Mouse (Mus musculus): ENCODE results near the gene Clcn6. TPM values are rescaled to one million over a fixed set of nuclear protein-coding genes. Genes with fewer than 3 reads are reported as not detected.

Gene Clcn6
- polyA plus RNA-seq, 1 experiment from 2014 or later = 4.9 TPM

- H3K27me3 ChIP-seq (replicated peaks) = no peaks in the 10 kb centered on the region
- no peak overlapping the region for H3K4me3 ChIP-seq (replicated peaks)
- H3K4me1 ChIP-seq (replicated peaks) = peaks cover 12% of the 10 kb centered on the region
- H3K9me3 ChIP-seq = no peaks in the 10 kb centered on the region
- peaks cover 3% of the 10 kb centered on the region; the same call in 1 of the 2 replicates for H3K36me3 ChIP-seq
- H3K9ac ChIP-seq = no peak overlapping the region
- no peak for ATAC-seq
- no peak overlapping the region for H3K27ac ChIP-seq
- WGBS = 93% methylated on average over 8 of the region's 8 CpGs
- no peak overlapping the region for H3K4me2 ChIP-seq (replicated peaks)
Measured at GRCm38 (mm10) chr4:148079944-148080596, 41.4 kb upstream of the Clcn6 start.

DNA sequence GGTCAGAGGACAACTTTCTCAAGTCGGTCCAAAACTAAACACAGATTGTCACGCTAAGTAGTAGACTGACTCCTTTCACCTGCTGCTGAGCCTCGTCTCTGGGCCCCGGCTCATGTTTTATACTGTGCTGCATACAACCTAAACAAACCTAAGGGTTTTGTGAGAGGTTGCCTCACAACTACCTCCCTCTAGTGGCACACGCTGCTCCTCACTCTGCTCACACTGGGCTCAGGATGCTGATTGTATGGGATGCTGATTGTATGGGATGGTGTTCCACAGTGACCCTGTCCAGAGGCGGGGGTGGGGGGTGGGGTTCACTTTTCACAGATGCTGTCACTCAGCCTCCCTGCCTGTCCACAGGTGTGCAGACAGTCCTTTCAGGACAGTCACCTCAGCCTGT lies 40.6 kb upstream of the Clcn6 start:
- H3K4me1 ChIP-seq (replicated peaks) = peaks cover 12% of the 10 kb centered on the region
- H3K27me3 ChIP-seq (replicated peaks) = no peaks in the 10 kb centered on the region
- 44% methylated on average over 6 of the region's 6 CpGs for WGBS
- H3K9me3 ChIP-seq = no peaks in the 10 kb centered on the region
- H3K9ac ChIP-seq = no peak overlapping the region
- H3K27ac ChIP-seq = no peak overlapping the region
- H3K4me2 ChIP-seq (replicated peaks) = no peak overlapping the region
- H3K36me3 ChIP-seq = peaks cover 3% of the 10 kb centered on the region; the same call in 1 of the 2 replicates
- ATAC-seq = no peak
- no peak overlapping the region for H3K4me3 ChIP-seq (replicated peaks)

DNA sequence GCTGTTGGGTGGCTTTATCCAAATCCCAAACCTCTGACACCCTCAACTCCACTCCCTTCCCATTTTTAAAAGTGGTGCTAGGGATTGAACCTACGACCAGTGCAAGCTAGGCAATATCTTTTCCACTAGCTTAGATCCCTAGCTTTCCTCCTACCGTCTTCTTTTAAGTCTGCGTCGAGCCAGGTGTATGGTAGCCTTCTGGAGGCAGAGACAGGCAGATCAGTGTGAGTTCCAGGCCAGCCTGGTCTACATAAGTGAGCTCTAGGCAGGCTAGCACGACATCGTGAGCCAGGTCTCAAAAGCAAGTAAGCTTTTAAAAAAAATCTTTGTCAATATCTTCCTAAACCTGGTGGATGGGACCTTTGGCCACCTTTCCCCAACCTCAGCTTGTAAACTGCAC lies 37.3 kb upstream of the Clcn6 start:
- no peaks in the 10 kb centered on the region for H3K27me3 ChIP-seq (replicated peaks)
- no peak overlapping the region for H3K4me3 ChIP-seq (replicated peaks)
- H3K9ac ChIP-seq = no peak overlapping the region
- no peak overlapping the region for H3K4me2 ChIP-seq (replicated peaks)
- no peaks in the 10 kb centered on the region for H3K9me3 ChIP-seq
- no peak for ATAC-seq
- 89% methylated on average over 6 of the region's 6 CpGs for WGBS
- H3K4me1 ChIP-seq (replicated peaks) = peaks cover 4% of the 10 kb centered on the region; the same call in 1 of the 2 replicates
- 0 out of 2 replicates have a peak, but pooled peaks cover 3% of the 10 kb centered on the region for H3K36me3 ChIP-seq
- H3K27ac ChIP-seq = no peak overlapping the region

DNA sequence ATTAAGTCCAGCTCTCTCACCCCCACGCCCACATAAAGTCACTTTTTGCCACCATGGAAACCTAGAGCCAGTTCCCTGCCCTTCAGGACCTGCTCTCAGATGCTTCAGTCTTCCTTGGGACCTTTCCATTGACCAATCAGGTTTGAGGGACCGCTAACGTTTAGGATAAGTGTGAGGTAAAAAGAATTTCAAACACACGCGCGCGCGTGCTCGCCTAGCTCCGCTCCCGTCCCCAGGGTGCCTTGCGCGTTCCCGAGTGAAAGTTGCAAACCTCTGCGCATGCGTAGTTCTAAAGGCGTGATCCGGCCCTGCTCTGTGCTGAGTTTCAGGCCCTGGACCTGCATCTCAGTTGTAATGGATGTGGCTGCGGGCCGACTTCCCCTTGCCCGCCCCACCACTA lies 36.6 kb upstream of the Clcn6 start:
- peak; percentile 72 for ATAC-seq
- Histone ChIP-seq H3K9me3 (no peaks in the 10 kb centered on the region), H3K36me3 (0 out of 2 replicates have a peak, but pooled peaks cover 2% of the 10 kb centered on the region), H3K27me3 (replicated peaks) (no peaks in the 10 kb centered on the region), H3K27ac (no peak overlapping the region), H3K4me2 (replicated peaks) (peak overlapping the region; percentile 59), H3K9ac (no peak overlapping the region), H3K4me1 (replicated peaks) (peaks cover 4% of the 10 kb centered on the region; the same call in 1 of the 2 replicates), H3K4me3 (replicated peaks) (peak overlapping the region; percentile 25)
- 30% methylated on average over 21 of the region's 21 CpGs for WGBS

GRCm38 (mm10) chr4:148074521-148075189 lies 36.0 kb upstream of the Clcn6 start:
- H3K4me1 ChIP-seq (replicated peaks) = peaks cover 4% of the 10 kb centered on the region; the same call in 1 of the 2 replicates
- H3K27me3 ChIP-seq (replicated peaks) = no peaks in the 10 kb centered on the region
- peak overlapping the region; percentile 59 for H3K4me2 ChIP-seq (replicated peaks)
- no peaks in the 10 kb centered on the region for H3K9me3 ChIP-seq
- no peaks in the 10 kb centered on the region for H3K36me3 ChIP-seq
- no peak overlapping the region for H3K9ac ChIP-seq
- WGBS = 40% methylated on average over 17 of the region's 17 CpGs
- H3K27ac ChIP-seq = no peak overlapping the region
- H3K4me3 ChIP-seq (replicated peaks) = peak overlapping the region; percentile 25
- ATAC-seq = peak; percentile 50

GRCm38 (mm10) chr4:148071508-148071907 lies 32.9 kb upstream of the Clcn6 start:
- ATAC-seq = no peak
- H3K27ac ChIP-seq = no peak overlapping the region
- H3K9me3 ChIP-seq = no peaks in the 10 kb centered on the region
- no peak overlapping the region for H3K9ac ChIP-seq
- peaks cover 4% of the 10 kb centered on the region; the same call in 1 of the 2 replicates for H3K4me1 ChIP-seq (replicated peaks)
- 52% methylated on average over 5 of the region's 5 CpGs for WGBS
- no peak overlapping the region for H3K4me3 ChIP-seq (replicated peaks)
- no peaks in the 10 kb centered on the region for H3K27me3 ChIP-seq (replicated peaks)
- no peaks in the 10 kb centered on the region for H3K36me3 ChIP-seq
- H3K4me2 ChIP-seq (replicated peaks) = no peak overlapping the region

DNA sequence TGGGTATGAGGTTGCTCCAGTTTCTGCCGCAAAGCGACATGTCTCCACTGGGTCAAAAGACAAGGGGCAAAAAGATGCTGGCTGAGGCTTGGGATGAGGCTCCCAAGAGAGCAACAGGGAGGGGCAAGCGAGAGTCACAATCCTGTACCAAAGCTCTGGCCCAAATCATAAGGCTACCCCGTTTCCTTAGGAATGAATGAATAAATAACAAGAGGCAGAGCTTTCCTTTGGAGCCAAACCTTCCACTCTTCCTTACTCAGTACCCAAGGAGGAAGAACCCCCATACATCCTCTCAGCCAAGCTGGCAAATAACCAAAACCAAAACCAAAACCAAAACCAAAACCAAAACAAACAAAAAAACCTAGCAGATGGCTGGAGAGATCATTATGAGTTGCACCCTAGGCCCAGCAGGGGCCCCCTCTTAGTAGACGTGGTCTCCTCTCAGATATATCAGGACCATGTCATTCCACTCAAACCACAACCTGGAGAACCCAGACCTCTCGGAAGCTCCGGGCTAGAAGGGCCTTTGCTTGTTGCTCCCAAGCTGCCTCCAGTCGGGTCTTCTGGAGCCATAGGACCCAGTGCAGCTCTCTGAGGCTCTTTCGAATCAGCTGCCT lies 31.1 kb upstream of the Clcn6 start:
- H3K4me3 ChIP-seq (replicated peaks) = no peak overlapping the region
- H3K4me2 ChIP-seq (replicated peaks) = no peak overlapping the region
- H3K4me1 ChIP-seq (replicated peaks) = no peaks in the 10 kb centered on the region
- no peaks in the 10 kb centered on the region for H3K36me3 ChIP-seq
- ATAC-seq = no peak
- no peaks in the 10 kb centered on the region for H3K27me3 ChIP-seq (replicated peaks)
- H3K9me3 ChIP-seq = no peaks in the 10 kb centered on the region
- H3K9ac ChIP-seq = no peak overlapping the region
- no peak overlapping the region for H3K27ac ChIP-seq
- 81% methylated on average over 9 of the region's 9 CpGs for WGBS

GRCm38 (mm10) chr4:148067346-148067745 lies 28.7 kb upstream of the Clcn6 start:
- WGBS = 91% methylated on average over 8 of the region's 8 CpGs
- Histone ChIP-seq H3K4me2 (replicated peaks) (no peak overlapping the region), H3K4me3 (replicated peaks) (no peak overlapping the region), H3K9me3 (no peaks in the 10 kb centered on the region), H3K27ac (no peak overlapping the region), H3K9ac (no peak overlapping the region), H3K36me3 (no peaks in the 10 kb centered on the region), H3K27me3 (replicated peaks) (no peaks in the 10 kb centered on the region), H3K4me1 (replicated peaks) (no peaks in the 10 kb centered on the region)
- ATAC-seq = no peak

- no peaks in the 10 kb centered on the region for H3K4me1 ChIP-seq (replicated peaks)
- 61% methylated on average over 9 of the region's 9 CpGs for WGBS
Measured at GRCm38 (mm10) chr4:148066401-148066744, 27.8 kb upstream of the Clcn6 start.

GRCm38 (mm10) chr4:148065702-148066400 lies 27.2 kb upstream of the Clcn6 start:
- 48% methylated on average over 6 of the region's 6 CpGs for WGBS

More at GRCm38 (mm10) chr4:148066401-148066744, 27.8 kb upstream of the Clcn6 start:
- Histone ChIP-seq H3K9me3 (no peaks in the 10 kb centered on the region), H3K4me3 (replicated peaks) (no peak overlapping the region), H3K27ac (no peak overlapping the region), H3K9ac (no peak overlapping the region), H3K27me3 (replicated peaks) (no peaks in the 10 kb centered on the region), H3K36me3 (no peaks in the 10 kb centered on the region), H3K4me2 (replicated peaks) (no peak overlapping the region)
- ATAC-seq = no peak

DNA sequence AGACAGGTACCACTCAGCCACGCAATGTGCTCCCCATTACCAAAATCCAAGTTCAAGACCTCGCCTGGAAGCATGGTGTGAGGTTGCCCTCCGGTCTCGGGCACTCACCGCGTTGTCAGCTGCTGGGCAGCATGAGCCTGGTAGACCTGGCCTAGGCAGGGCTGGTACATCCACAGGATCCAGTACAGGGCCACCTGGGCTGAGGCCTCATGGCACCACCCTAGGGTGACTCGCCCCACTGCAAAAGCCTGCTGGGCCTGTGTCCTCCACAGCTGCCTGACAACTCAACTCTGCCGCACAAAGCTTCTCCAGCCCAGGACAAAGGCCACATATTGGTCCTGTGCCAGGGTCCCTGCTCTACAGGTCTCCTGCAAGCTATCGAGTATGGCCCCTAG lies 22.5 kb upstream of the Clcn6 start:
- no peak overlapping the region for H3K9ac ChIP-seq
- no peak overlapping the region for H3K4me3 ChIP-seq (replicated peaks)
- H3K4me1 ChIP-seq (replicated peaks) = no peaks in the 10 kb centered on the region
- no peak overlapping the region for H3K4me2 ChIP-seq (replicated peaks)
- H3K9me3 ChIP-seq = no peaks in the 10 kb centered on the region
- H3K36me3 ChIP-seq = peaks cover 18% of the 10 kb centered on the region
- no peaks in the 10 kb centered on the region for H3K27me3 ChIP-seq (replicated peaks)
- WGBS = 83% methylated on average over 9 of the region's 9 CpGs
- 0 out of 2 replicates have a peak, but pooled peaks have one; percentile 15 for ATAC-seq
- H3K27ac ChIP-seq = no peak overlapping the region

More at GRCm38 (mm10) chr4:148065702-148066400, 27.2 kb upstream of the Clcn6 start:
- Histone ChIP-seq H3K9ac (no peak overlapping the region), H3K4me2 (replicated peaks) (no peak overlapping the region), H3K4me3 (replicated peaks) (no peak overlapping the region), H3K36me3 (no peaks in the 10 kb centered on the region), H3K27me3 (replicated peaks) (no peaks in the 10 kb centered on the region), H3K27ac (no peak overlapping the region), H3K9me3 (no peaks in the 10 kb centered on the region), H3K4me1 (replicated peaks) (no peaks in the 10 kb centered on the region)
- no peak for ATAC-seq
